Mouse (Mus musculus) left cerebral cortex, postnatal 25 days (tissue): ENCODE results near the gene Scd3. TPM values are rescaled to one million over a fixed set of nuclear protein-coding genes. Genes with fewer than 3 reads are reported as not detected.
"Not testable (repeated sequence)": the region's sequence is repeated elsewhere in the genome, so short reads cannot be mapped to it uniquely, and the experiment has no call there.

Source experiments
- DNase-seq, 2 experiments: peaks; one replicate each; pipeline ENCODE4 v3.0.0; 2022; ENCODE audit warnings: low spot score in 2 of 2, mixed read lengths in 1 of 2
- intact Hi-C: fragments of 180-260 bp; cut with DNase I; formaldehyde crosslinking; loops from one replicate; pipeline ENCODE4 v1.15.1; 2025
- total RNA-seq, 2 experiments: library from RNA; stranded (reverse); gene quantifications; 2 replicates each; pipeline ENCODE4 v1.2.3; 2021

Gene Scd3
- total RNA-seq, 2 experiments from 2014 or later: 2.2 to 3.2 TPM

GRCm38 (mm10) chr19:44265300-44265699 lies 62.2 kb downstream of the Scd3 start:
- intact Hi-C loops: no loop called here
- no peak for DNase-seq

DNA sequence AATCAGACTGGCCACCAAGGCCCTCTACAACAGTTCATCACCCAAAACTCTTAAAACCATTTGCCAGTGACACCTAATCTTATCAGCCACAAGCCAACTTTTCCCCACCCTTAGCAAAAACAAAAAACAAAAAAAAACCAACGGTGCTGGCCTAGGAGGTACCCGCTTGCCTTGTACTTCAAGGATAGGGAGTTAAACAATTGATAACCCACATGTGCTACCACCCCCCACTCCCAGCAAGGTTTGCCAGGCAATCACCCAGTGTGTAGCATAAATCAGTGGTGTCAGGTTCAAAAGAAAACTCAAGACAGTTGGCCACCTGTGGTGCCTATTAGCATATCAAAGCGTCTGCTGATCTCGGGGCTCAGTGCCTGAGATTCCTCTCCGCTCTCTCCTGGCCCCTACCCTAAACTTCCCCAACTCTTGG lies 62.9 kb downstream of the Scd3 start:
- intact Hi-C loops: no loop called here
- no peak for DNase-seq

GRCm38 (mm10) chr19:44266458-44266823 lies 63.4 kb downstream of the Scd3 start:
- DNase-seq: no peak
- intact Hi-C loops: no loop called here

DNA sequence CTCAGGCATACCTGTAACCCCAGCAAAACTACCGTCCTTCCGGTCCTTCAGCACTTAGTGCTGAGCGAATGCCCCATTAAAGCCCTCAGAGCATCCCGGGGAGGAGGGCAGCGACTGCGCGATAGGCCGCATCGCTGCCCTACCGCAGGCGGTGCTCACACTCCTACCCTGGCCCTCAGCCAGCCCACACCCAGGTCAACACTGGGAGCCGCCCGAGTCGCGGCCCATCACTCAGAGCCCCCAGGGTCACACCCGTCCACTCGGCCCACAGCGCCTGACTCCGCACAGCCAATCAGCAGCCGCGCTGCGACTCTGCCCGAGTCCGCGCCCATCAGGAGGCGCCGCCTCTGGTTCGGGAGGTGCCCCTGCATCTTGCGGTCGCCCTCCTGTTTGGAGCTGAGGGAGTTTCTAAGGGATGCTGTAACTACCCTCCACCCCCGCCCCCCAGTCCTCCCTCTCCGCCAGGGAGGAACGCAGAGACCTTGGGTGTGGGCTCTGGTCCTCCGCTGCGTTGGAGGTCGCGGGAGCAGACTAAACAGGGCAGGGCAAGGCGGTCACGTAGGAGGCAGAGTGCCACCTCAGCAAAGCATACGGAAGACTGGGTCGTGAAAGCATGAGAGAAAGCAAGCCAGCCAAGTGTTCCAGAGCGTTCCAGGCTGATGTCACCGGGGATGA lies 63.9 kb downstream of the Scd3 start:
- peak; percentile 87 to 93 for DNase-seq
- intact Hi-C loops: loop anchor here (1.0 kb wide), 1 partner anchor 27 kb away; no protein-coding TSS in a partner anchor

GRCm38 (mm10) chr19:44267499-44268002 lies 64.5 kb downstream of the Scd3 start:
- peak in 1 of 2 experiments; percentile 16 for DNase-seq
- intact Hi-C loops: loop anchor here (1.0 kb wide), 1 partner anchor 27 kb away; no protein-coding TSS in a partner anchor

GRCm38 (mm10) chr19:44273711-44274110 lies 70.6 kb downstream of the Scd3 start:
- intact Hi-C loops: no loop called here
- DNase-seq: peak in 1 of 2 experiments; percentile 41

DNA sequence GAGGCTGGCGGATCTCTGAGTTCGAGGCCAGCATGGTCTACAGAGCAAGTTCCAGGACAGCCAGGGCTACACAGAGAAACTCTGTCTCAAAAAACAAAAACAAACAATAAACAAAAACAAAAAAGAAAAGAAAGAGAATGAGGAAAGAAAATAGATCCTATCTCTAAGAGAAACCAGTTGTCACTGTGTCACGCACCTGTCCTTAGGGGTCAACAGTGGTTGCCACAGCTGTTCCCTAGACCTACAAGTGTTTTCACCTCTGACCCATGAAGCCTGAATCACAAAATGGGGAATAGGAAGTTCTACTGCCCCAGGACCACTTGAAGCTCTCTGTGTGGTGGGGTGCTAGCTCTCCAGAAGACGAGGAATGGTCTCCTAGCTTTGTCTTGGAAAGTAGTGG lies 71.4 kb downstream of the Scd3 start:
- DNase-seq: no peak
- intact Hi-C loops: no loop called here

- intact Hi-C loops: no loop called here
- DNase-seq: no peak
These were observed 72.3 kb downstream of the Scd3 start for GRCm38 (mm10) chr19:44275418-44275817.

DNA sequence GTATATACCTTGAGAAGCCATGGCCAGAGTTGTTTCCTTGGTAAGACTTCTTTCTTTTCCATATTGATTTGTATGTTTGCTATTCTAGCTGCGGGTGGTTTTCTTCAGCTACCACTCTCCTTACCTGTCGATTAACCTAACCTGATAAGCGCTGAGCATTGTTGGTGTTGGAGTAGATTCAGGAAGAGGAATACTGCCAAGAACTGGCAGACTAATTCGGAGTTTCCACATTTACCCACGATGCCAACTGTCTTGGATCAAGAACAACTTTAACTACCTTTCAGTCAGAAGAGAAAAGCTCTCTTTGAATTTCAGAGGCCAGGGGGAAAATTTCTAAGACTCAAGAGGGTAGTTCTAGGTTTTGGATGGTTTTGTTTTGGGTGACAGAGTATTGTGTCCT lies 73.8 kb downstream of the Scd3 start:
- intact Hi-C loops: no loop called here
- peak in 1 of 2 experiments; percentile 43 for DNase-seq

- DNase-seq: no peak
- intact Hi-C loops: no loop called here
These were observed 74.9 kb downstream of the Scd3 start for GRCm38 (mm10) chr19:44277931-44278330.

DNA sequence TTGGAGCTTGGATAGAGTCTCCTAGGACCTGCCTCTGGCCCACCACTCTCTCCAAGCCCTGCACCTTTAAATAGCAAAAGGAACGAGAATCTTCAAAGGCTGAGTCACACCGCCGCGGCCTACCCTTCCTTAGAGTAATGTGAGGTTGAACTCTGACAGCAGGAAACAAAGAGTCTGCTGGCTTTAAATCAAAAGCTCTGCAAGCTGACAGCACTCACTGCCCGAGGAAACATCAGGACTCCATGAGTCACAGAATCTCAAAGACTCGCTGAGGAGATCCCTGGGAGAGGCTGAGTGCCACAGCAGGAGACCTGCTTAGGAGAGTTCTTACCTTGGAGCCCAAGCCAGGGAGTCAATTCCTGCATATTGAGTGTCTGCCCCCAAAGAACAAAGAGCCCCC lies 77.7 kb downstream of the Scd3 start:
- peak in 1 of 2 experiments; percentile 31 for DNase-seq

DNA sequence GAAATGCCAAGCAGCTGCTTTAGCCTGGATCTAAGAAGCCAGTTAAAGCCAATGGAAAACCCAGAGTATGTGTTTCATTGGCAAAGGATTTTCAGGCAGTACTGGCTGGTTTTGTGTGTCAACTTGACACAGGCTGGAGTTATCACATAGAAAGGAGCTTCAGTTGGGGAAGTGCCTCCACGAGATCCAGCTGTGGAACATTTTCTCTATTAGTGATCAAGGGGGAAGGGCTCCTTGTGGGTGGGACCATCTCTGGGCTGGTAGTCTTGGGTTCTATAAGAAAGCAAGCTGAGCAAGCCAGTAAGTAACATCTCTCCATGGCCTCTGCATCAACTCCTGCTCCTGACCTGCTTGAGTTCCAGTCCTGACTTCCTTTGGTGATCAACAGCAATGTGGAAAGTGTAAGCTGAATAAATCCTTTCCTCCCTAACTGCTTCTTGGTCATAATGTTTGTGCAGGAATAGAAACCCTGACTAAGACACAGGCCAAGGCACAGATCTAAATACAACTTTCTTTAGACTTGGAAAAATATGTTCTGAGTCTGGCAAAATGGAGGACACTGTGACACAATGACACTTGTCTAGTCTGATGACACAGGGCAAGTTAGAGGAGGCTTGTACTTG lies 78.9 kb downstream of the Scd3 start:
- intact Hi-C loops, DNase-seq: not testable (repeated sequence)

More for the DNA sequence above, 77.7 kb downstream of the Scd3 start:
- intact Hi-C loops: no loop called here

GRCm38 (mm10) chr19:44282534-44283156 lies 79.6 kb downstream of the Scd3 start:
- no peak for DNase-seq
- intact Hi-C loops: no loop called here

DNA sequence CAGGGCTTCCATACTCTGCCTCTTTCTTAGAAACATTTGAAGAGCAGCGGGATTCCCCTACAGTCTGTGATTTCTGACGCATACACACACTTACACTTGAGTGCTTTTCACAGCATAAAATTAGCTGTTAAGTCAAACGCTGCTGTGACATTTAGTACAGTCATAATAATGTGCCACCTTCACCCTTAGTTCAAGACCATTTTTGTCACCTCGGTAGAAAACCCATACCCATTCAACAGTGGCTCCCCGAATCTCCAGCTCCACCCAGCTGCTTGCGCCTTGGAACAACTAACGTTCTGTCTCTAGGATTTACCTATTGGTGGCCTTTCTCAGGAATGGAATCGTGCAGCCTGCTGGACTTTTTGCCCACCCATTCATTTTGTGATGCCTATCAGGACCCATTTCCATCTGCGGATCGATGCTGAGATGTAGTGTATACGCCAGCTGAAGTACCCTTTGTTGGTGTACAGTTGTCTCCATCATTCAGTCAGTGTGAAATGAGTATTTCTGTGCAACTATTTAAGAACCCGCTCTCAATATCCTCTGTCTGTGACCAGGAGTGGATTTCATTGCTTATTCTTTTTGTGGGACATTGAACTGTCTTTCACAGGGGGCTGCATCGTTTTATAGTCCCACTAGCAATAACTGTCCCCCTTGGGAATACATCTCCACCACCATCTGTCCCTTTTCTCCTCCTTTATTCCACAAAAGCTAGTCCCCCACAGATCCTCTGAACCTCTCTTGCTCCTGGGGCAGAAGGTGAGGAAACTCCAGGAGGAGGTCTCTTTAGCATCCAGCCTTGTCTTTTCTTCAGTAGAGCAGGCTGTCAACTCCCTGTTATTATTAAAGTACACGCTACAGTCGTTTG lies 80.3 kb downstream of the Scd3 start:
- intact Hi-C loops: loop anchor here (1.0 kb wide), 2 partner anchors 10 to 49 kb away; partner anchors contain the start of gene Scd2

DNA sequence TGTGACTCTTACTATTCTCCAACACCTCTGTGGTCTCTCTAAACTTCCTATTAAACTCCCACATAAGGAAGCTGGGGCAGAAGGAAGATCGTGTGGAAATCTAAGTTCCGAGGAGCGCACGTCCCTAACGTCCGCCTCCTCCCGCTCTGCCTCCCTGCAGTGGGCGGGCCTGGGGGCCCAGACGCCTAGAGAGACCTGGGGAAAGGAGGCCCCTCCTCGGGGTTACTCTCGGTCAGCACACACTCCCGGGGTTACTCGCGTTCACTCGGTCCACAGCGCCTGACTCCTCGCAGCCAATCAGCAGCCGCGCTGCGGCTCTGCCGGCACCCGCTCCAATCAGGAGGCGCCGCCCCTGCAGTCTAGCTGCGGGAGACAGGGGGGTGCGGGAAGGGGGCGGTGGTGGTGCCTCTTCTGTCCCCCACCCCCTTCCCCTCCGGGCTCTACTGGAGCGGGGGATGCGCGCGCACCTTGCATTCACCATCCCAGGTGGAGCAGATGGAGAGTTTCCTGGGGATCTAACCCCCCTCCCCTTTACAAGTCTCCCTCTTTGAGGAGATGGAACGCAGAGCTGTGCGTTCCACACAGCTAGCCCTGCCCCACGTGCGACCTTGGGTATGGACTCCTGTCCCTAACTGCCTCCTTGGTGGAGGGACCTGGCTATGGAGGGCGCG lies 81.1 kb downstream of the Scd3 start:
- intact Hi-C loops: loop anchor here (1.0 kb wide), 2 partner anchors 9 to 48 kb away; partner anchors contain the start of gene Scd2
- peak; percentile 92 to 96 for DNase-seq

More for the DNA sequence above, 80.3 kb downstream of the Scd3 start:
- no peak for DNase-seq

- intact Hi-C loops: loop anchor here (1.0 kb wide), 2 partner anchors 9 to 48 kb away; partner anchors contain the start of gene Scd2
- DNase-seq: peak in 1 of 2 experiments; percentile 56
These were observed 81.7 kb downstream of the Scd3 start for GRCm38 (mm10) chr19:44284723-44285122.

DNA sequence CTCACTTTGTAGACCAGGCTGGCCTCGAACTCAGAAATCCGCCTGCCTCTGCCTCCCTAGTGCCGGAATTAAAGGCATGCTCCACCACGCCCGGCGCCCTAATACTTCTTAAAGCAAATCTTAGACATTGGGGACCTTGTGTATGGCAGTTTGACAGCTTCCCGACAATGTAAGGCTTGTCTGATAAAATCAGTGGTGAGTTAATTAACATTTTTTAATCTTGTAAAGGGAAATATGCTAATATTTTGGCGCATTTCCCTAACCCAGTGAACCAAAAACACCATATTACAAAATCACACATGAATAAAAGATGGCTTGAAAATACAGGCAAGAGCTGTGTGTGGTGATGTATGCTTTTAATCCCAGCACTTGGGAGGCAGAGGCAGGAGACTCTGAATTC lies 82.5 kb downstream of the Scd3 start:
- DNase-seq: no peak

GRCm38 (mm10) chr19:44286109-44286508 lies 83.0 kb downstream of the Scd3 start:
- intact Hi-C loops: no loop called here
- DNase-seq: no peak

More for the DNA sequence above, 82.5 kb downstream of the Scd3 start:
- intact Hi-C loops: no loop called here
